Mouse (Mus musculus) liver, embryonic 14.5 days (tissue): ENCODE data around the gene Wwc2. TPM values are rescaled to one million over a fixed set of nuclear protein-coding genes. Genes with fewer than 3 reads are reported as not detected.

Source experiments
- ATAC-seq: fragments of 200-750 bp; cut with Nextera tagmentation; 2 replicates; pipeline ENCODE4 v1.8.0; 2017; ENCODE audit warnings: moderate number of reproducible peaks, mild to moderate bottlenecking, moderate library complexity; ENCODE audit not compliant: insufficient read depth
- DNase-seq, 3 experiments: peaks; one replicate each; pipeline ENCODE4 v3.0.0-alpha.2; 2012 to 2013; ENCODE audit warnings: low read depth in 3 of 3, low spot score in 3 of 3
- H3K27ac ChIP-seq: fragments of 300-500 bp; sonication (generic); 2 replicates; pipeline ENCODE4 v1.5.1; 2014; ENCODE audit warnings: moderate library complexity, mild to moderate bottlenecking, control low read depth, inconsistent platforms
- H3K27me3 ChIP-seq: fragments of 300-500 bp; sonication (generic); 2 replicates; pipeline ENCODE4 v1.6.1; 2014; ENCODE audit warnings: mild to moderate bottlenecking, low read length, moderate library complexity; ENCODE audit not compliant: control insufficient read depth, insufficient read depth
- H3K36me3 ChIP-seq: fragments of 300-500 bp; sonication (generic); replicated peaks from 2 replicates; pipeline ENCODE4 v1.6.1; 2014; ENCODE audit warnings: low read depth; ENCODE audit not compliant: control insufficient read depth, insufficient read depth
- H3K4me1 ChIP-seq, 2 experiments: fragments of 200-500 bp in 1 of 2; fragments of 300-500 bp in 1 of 2; sonication (generic) in 1 of 2; replicated peaks; 2 replicates each; pipeline ENCODE4 v1.6.1; 2012 to 2014; ENCODE audit warnings: antibody characterized with exemption in 1 of 2, inconsistent platforms in 1 of 2, low read length in 1 of 2; ENCODE audit not compliant: control insufficient read depth in 2 of 2, insufficient read depth in 2 of 2
- H3K4me2 ChIP-seq: fragments of 300-500 bp; sonication (generic); 2 replicates; pipeline ENCODE4 v1.6.1; 2014; ENCODE audit warnings: low read depth, mild to moderate bottlenecking, control low read depth, moderate library complexity
- H3K4me3 ChIP-seq, 2 experiments: fragments of 200-500 bp in 1 of 2; fragments of 300-500 bp in 1 of 2; sonication (generic) in 1 of 2; 2 replicates each; pipeline ENCODE4 v1.5.1; 2012 to 2014; ENCODE audit warnings: low read depth in 2 of 2, low read length in 2 of 2, mild to moderate bottlenecking in 2 of 2, control low read depth in 1 of 2, inconsistent platforms in 1 of 2, moderate library complexity in 1 of 2; ENCODE audit not compliant: insufficient read depth in 1 of 2
- H3K9ac ChIP-seq: fragments of 300-500 bp; sonication (generic); replicated peaks from 2 replicates; pipeline ENCODE4 v1.6.1; 2014; ENCODE audit warnings: mild to moderate bottlenecking, control low read depth, moderate library complexity
- H3K9me3 ChIP-seq: fragments of 300-500 bp; sonication (generic); 2 replicates; pipeline ENCODE4 v1.6.1; 2016; ENCODE audit warnings: low read length, mixed read lengths; ENCODE audit not compliant: control insufficient read depth
- CTCF ChIP-seq: IDR thresholded peaks from 2 replicates; pipeline ENCODE4 v1.5.1; 2016; ENCODE audit warnings: antibody characterized with exemption, low read depth, control low read depth
- EP300 ChIP-seq: IDR thresholded peaks from 2 replicates; pipeline ENCODE4 v1.6.1; 2016; ENCODE audit warnings: antibody characterized with exemption, low read depth
- WGBS: fragments of 180-500 bp; shearing (Covaris S2); extraction: QIAGEN DNeasy Blood & Tissue Kit; methylation state at CpG from one replicate; pipeline ENCODE4 v1.1.7; 2014; ENCODE audit not compliant: insufficient replicate concordance; 5-methylcytosine and 5-hydroxymethylcytosine counted together
- polyA plus RNA-seq, 2 experiments: library from polyadenylated mRNA; depleted of rRNA in 1 of 2; stranded (reverse) in 1 of 2; unstranded in 1 of 2; fragments of >200 nt; fragmentation: Nextera tagmentation in 1 of 2; extraction: Ambion mirVana in 1 of 2; gene quantifications; 2 replicates each; pipeline versions ENCODE4 v1.2.1 to v1.2.3; 2012 to 2014

Gene Wwc2
- polyA plus RNA-seq, 2 experiments: 0.90 to 1.0 TPM

GRCm38 (mm10) chr8:47928604-47929185, 62.0 kb downstream of the Wwc2 start:
- no peak for DNase-seq
- no peaks in the 10 kb centered on the region for H3K27me3 ChIP-seq
- 72% methylated on average over 12 of the region's 12 CpGs for WGBS
- no peak overlapping the region for H3K4me2 ChIP-seq
- no peak overlapping the region for H3K27ac ChIP-seq
- H3K36me3 ChIP-seq: no peaks in the 10 kb centered on the region
- H3K4me1 ChIP-seq: no peaks in the 10 kb centered on the region
- H3K4me3 ChIP-seq: no peak overlapping the region
- H3K9me3 ChIP-seq: no peaks in the 10 kb centered on the region
- ATAC-seq: no peak
- no peak overlapping the region for H3K9ac ChIP-seq
- no peak for TF ChIP-seq CTCF
- TF ChIP-seq EP300: no peak

GRCm38 (mm10) chr8:47924921-47925320, 65.8 kb downstream of the Wwc2 start:
- H3K9me3 ChIP-seq: no peaks in the 10 kb centered on the region
- no peaks in the 10 kb centered on the region for H3K36me3 ChIP-seq
- H3K4me3 ChIP-seq: no peak overlapping the region
- no peaks in the 10 kb centered on the region for H3K27me3 ChIP-seq
- H3K27ac ChIP-seq: no peak overlapping the region
- TF ChIP-seq EP300 (no peak), CTCF (no peak)
- DNase-seq (no peak), ATAC-seq (no peak)
- no peak overlapping the region for H3K4me2 ChIP-seq
- WGBS: 61% methylated on average over 6 of the region's 6 CpGs
- H3K4me1 ChIP-seq: peaks cover 0 to 2% of the 10 kb centered on the region in 2 experiments; a peak in 2 of 4 replicates
- H3K9ac ChIP-seq: no peak overlapping the region

- Histone ChIP-seq H3K9ac (no peak overlapping the region), H3K9me3 (no peaks in the 10 kb centered on the region), H3K36me3 (no peaks in the 10 kb centered on the region), H3K27me3 (no peaks in the 10 kb centered on the region), H3K4me3 (no peak overlapping the region), H3K27ac (no peak overlapping the region), H3K4me1 (peaks cover 0 to 2% of the 10 kb centered on the region in 2 experiments; a peak in 2 of 4 replicates), H3K4me2 (no peak overlapping the region)
- 30% methylated on average over 10 of the region's 10 CpGs for WGBS
- TF ChIP-seq EP300 (no peak), CTCF (no peak)
- ATAC-seq (no peak), DNase-seq (no peak)
Observed at GRCm38 (mm10) chr8:47922816-47923215, 67.9 kb downstream of the Wwc2 start.

- H3K4me1 ChIP-seq: peaks cover 0 to 5% of the 10 kb centered on the region in 2 experiments; a peak in 2 of 4 replicates
- no peak overlapping the region for H3K9ac ChIP-seq
- H3K36me3 ChIP-seq: no peaks in the 10 kb centered on the region
- no peaks in the 10 kb centered on the region for H3K9me3 ChIP-seq
- no peak for ATAC-seq
- TF ChIP-seq EP300 (no peak), CTCF (no peak)
- 41% methylated on average over 4 of the region's 4 CpGs for WGBS
- no peak overlapping the region for H3K4me3 ChIP-seq
- no peak overlapping the region for H3K27ac ChIP-seq
- H3K27me3 ChIP-seq: no peaks in the 10 kb centered on the region
- no peak for DNase-seq
- H3K4me2 ChIP-seq: no peak overlapping the region
Observed at GRCm38 (mm10) chr8:47922011-47922410, 68.7 kb downstream of the Wwc2 start.

GRCm38 (mm10) chr8:47920575-47921144, 70.1 kb downstream of the Wwc2 start:
- no peak for ATAC-seq
- H3K9ac ChIP-seq: no peak overlapping the region

More at GRCm38 (mm10) chr8:47920575-47921144, 70.1 kb downstream of the Wwc2 start:
- Histone ChIP-seq H3K4me1 (peaks cover 0 to 5% of the 10 kb centered on the region in 2 experiments; a peak in 2 of 4 replicates), H3K4me3 (no peak overlapping the region), H3K27me3 (no peaks in the 10 kb centered on the region), H3K4me2 (no peak overlapping the region), H3K27ac (no peak overlapping the region), H3K36me3 (no peaks in the 10 kb centered on the region), H3K9me3 (no peaks in the 10 kb centered on the region)
- 76% methylated on average over 6 of the region's 6 CpGs for WGBS
- no peak for DNase-seq
- no peak for TF ChIP-seq EP300
- TF ChIP-seq CTCF: peak; percentile 19; the same call in 1 of the 2 replicates
